Mouse (Mus musculus): ENCODE data around the gene Oaz1. TPM values are rescaled to one million over a fixed set of nuclear protein-coding genes. Genes with fewer than 3 reads are reported as not detected.
A peak's percentile ranks its signal among the peaks of the same experiment; 100 is the strongest.
"Not testable (repeated sequence)": the region's sequence is repeated elsewhere in the genome, so short reads cannot be mapped to it uniquely, and the experiment has no call there.

Gene Oaz1
- polyA plus RNA-seq, 1 experiment from 2014 or later, result 2,064 TPM

DNA sequence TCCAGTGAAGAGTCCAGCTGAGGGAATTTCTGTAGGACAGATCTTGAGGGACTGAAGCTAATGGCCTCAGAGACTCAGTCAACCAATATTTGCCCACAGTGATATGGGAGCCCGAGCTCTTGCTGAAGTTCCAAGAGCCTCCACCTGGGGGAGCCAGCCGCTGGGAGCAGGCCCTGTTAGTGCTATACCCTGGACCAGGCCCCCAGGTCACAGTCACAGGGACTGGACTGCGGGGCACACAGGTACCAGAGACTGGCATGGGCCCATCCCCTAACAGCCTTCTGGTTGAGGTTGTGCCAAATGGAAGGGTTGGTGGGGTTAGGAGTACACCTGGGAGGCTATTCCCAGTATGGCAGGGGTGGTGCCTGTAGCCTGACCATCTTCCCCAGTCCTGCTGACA lies 20.5 kb upstream of the Oaz1 start:
- peak; percentile 89 for DNase-seq (ENCODE audit: low spot score)
- H3K4me3 ChIP-seq, result 0 out of 2 replicates have a peak overlapping the region, but pooled peaks have one; percentile 69
- H3K36me3 ChIP-seq, result peaks cover 50% of the 10 kb centered on the region
- WGBS, result 18% methylated on average over 3 of the region's 3 CpGs
- peaks cover 26% of the 10 kb centered on the region for H3K27me3 ChIP-seq (ENCODE audit: insufficient read depth, poor library complexity, severe bottlenecking)
- H3K4me1 ChIP-seq, result peaks cover 66% of the 10 kb centered on the region
- no peaks in the 10 kb centered on the region for H3K9me3 ChIP-seq
- peak overlapping the region; percentile 89; the same call in 1 of the 2 replicates for H3K27ac ChIP-seq

DNA sequence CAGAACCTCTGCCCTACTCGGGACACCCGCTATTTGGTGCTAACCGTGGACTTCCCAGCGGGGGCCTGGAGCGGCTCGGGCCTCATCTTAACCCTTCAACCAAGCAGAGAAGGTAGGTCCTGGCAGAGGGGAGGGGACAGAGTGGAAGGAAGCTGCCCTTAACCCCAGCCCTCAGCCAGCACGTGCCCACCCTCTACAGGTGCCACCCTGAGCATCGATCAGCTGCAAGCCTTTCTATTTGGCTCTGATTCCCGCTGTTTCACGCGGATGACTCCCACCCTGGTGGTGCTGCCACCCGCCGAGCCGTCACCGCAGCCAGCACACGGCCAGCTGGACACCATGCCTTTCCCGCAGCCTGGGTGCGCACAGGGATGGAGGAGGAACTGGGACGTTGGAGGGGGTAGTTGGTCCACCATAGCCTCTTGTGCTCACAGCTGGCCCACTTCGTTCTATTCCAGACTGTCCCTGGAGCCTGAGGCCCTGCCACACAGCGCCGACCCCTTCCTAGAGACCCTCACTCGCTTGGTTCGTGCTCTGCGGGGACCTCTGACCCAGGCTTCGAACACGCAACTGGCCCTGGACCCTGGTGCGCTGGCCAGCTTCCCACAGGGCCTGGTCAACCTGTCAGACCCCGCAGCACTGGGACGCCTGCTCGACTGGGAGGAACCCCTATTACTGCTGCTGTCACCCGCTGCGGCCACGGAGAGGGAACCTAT lies 20.0 kb upstream of the Oaz1 start:
- H3K27me3 ChIP-seq (ENCODE audit: insufficient read depth, poor library complexity, severe bottlenecking), result peaks cover 26% of the 10 kb centered on the region
- no peaks in the 10 kb centered on the region for H3K9me3 ChIP-seq
- peaks cover 44% of the 10 kb centered on the region for H3K36me3 ChIP-seq
- no peak for DNase-seq (ENCODE audit: low spot score)
- H3K4me3 ChIP-seq, result peak overlapping the region; percentile 69
- peak overlapping the region; percentile 89 for H3K27ac ChIP-seq
- H3K4me1 ChIP-seq, result peaks cover 66% of the 10 kb centered on the region
- 37% methylated on average over 34 of the region's 34 CpGs for whole genome bisulfite sequencing

DNA sequence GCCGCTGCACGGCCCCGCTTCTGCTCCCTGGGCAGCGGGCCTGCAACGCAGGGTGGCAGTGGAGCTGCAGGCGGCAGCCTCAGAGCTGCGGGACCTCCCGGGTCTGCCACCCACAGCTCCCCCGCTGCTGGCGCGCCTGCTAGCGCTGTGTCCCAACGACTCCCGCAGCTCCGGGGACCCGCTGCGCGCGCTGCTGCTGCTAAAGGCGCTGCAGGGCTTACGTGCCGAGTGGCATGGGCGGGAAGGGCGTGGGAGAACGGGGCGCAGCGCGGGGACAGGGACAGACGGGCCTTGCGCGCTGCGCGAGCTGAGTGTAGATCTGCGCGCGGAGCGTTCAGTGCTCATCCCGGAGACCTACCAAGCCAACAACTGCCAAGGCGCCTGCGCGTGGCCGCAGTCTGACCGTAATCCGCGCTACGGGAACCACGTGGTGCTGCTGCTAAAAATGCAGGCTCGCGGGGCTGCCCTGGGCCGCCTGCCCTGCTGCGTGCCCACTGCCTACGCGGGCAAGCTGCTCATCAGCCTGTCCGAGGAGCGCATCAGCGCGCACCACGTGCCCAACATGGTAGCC lies 19.3 kb upstream of the Oaz1 start:
- H3K4me3 ChIP-seq, result peak overlapping the region; percentile 69
- WGBS, result 1% methylated on average over 58 of the region's 58 CpGs
- no peaks in the 10 kb centered on the region for H3K9me3 ChIP-seq
- H3K27me3 ChIP-seq (ENCODE audit: insufficient read depth, poor library complexity, severe bottlenecking), result peaks cover 26% of the 10 kb centered on the region
- peak; percentile 90 for DNase-seq (ENCODE audit: low spot score)
- peaks cover 38% of the 10 kb centered on the region for H3K36me3 ChIP-seq
- peak overlapping the region; percentile 89 for H3K27ac ChIP-seq
- H3K4me1 ChIP-seq, result peaks cover 68% of the 10 kb centered on the region

DNA sequence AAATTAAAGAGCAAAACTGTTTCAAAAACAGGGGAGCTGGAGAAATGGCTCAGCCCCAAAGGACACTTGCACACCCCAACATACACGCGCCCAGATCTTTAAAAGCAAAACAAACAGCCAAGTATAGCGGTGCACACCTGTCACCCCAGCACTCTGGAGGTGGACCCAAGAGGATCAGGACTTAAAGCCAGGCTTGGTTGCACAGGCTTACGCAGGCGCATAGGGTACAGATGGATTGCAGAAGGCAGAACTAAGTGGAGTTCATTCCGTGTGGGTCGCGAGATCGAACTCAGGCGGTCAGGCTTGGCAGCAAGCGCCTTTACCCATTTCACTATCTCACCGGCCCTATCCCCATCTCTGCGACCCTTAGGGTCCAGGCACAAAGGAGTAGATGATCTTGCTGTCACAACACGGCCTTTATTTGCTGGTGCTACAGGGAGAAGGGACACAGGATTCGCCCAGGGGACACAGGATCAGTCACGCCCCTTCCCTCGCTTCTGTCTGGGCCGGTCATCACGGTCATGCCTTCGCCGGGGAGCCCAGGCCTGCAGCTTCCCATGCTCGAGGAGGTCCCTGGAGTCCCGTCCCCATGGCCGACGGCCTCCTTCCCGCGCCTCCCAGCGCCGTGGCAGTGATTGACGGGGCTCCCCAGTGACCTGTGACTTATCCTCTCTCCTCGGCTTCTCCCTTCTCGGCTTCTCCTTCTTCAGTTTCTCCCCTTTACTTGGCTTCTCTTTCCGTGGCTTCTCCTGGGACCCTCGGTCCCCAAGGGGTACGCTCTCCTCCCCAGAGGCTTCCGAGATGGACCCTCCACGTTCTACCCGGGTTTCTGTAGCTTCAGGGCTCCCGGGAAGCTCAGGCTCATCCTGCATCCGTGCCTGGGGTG lies 18.1 kb upstream of the Oaz1 start:
- Histone ChIP-seq H3K27me3 (ENCODE audit: insufficient read depth, poor library complexity, severe bottlenecking) (peaks cover 26% of the 10 kb centered on the region), H3K4me3 (peak overlapping the region; percentile 69), H3K27ac (peak overlapping the region; percentile 89), H3K9me3 (no peaks in the 10 kb centered on the region), H3K4me1 (peaks cover 73% of the 10 kb centered on the region), H3K36me3 (peaks cover 26% of the 10 kb centered on the region)
- WGBS, result 13% methylated on average over 40 of the region's 40 CpGs
- DNase-seq (ENCODE audit: low spot score), result no peak

DNA sequence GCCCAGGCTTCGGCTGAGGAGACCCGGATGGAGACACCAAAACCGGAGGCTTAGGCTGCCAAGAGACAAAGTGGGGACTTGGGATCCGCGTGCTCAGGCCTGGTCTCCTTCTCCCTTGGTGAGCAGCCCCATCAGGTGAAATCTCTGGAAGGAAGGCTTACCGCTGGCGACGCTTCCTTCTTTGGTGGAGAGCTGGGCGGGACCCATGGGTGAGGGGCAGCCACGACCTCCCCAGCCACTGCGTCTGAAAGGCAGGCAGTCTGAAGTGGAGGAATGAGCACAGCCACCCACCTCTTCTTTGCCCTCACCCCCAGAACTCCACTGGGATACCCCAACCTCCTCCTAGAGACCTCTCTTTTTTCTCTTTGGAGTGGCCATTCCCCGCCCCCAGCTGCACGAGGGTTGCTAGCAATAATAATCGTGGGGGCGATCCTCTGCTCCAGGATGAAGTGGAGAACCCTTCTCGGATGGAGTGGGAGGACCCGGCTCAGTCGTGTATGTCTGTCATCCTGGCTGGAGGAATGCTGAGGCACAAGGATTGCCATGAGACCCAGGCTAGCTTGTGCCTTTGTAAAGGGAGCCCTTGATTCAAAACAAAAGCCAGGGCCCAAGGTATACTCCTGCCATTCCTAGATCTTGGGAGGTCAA lies 17.3 kb upstream of the Oaz1 start:
- Histone ChIP-seq H3K4me1 (peaks cover 73% of the 10 kb centered on the region), H3K27ac (peak overlapping the region; percentile 89), H3K4me3 (peak overlapping the region; percentile 69), H3K36me3 (peaks cover 18% of the 10 kb centered on the region), H3K9me3 (no peaks in the 10 kb centered on the region), H3K27me3 (ENCODE audit: insufficient read depth, poor library complexity, severe bottlenecking) (peaks cover 26% of the 10 kb centered on the region)
- DNase-seq (ENCODE audit: low spot score), result peak; percentile 77
- WGBS, result 5% methylated on average over 18 of the region's 18 CpGs

DNA sequence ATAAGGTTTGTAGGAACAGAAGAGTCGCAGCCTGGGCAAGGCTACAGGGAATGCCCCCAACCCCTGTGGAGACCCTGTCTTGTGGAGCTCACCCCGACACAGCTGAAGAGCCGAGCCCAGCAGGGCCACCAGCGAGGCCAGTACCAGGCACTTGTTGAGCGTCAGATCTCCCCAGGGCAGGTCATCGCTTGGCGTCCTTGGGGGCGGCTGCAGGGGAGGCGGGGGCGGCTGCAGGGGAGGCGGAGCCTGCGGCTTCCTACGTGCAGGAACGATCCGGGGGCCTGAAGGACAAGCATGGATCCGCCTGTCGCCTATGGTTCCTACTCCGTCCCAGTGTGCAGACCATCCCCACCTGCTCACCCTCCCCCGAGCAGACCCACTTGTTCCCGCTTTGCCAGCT lies 16.4 kb upstream of the Oaz1 start:
- peak overlapping the region; percentile 54 for H3K4me3 ChIP-seq
- H3K27ac ChIP-seq, result peak overlapping the region; percentile 86
- no peaks in the 10 kb centered on the region for H3K9me3 ChIP-seq
- DNase-seq (ENCODE audit: low spot score), result peak; percentile 80
- H3K27me3 ChIP-seq (ENCODE audit: insufficient read depth, poor library complexity, severe bottlenecking), result peaks cover 26% of the 10 kb centered on the region
- peaks cover 8% of the 10 kb centered on the region for H3K36me3 ChIP-seq
- 2% methylated on average over 20 of the region's 20 CpGs for WGBS
- peaks cover 63% of the 10 kb centered on the region for H3K4me1 ChIP-seq

DNA sequence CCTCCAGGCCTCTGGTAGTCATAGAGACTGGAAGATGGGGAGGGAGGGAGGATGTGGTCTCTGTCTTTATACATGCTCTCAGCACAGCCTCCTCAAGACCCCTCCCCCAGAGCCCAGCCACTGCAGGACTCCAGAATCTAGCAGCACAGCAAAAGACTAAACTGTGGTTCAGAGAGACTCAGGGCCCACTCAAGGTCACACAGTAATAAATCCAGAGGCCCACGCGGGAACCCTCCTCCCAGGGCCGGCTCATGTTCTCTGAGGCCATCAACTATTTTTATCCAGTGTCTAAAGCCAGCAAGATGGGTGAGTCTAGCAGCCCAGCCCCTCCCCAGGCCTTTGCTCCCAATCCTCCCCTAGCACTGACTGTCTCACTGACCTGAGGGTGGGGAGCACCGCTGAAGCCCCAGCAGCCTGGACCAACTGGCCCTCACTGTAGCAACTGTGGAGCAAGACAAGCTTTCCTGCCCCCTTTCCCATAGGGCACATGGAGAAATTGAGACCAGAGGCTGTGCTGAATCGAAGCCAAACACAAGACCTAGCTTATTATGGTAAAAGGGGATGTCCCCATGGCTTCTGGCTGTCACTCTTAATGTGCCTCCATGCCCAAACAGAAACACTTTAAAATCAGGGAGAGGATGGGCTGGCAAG lies 13.9 kb upstream of the Oaz1 start:
- Histone ChIP-seq H3K9me3 (no peaks in the 10 kb centered on the region), H3K27me3 (ENCODE audit: insufficient read depth, poor library complexity, severe bottlenecking) (peaks cover 14% of the 10 kb centered on the region), H3K4me1 (peaks cover 39% of the 10 kb centered on the region), H3K27ac (peak overlapping the region; percentile 38), H3K4me3 (no peak overlapping the region), H3K36me3 (no peaks in the 10 kb centered on the region)
- WGBS, result 46% methylated on average over 5 of the region's 5 CpGs
- no peak for DNase-seq (ENCODE audit: low spot score)

DNA sequence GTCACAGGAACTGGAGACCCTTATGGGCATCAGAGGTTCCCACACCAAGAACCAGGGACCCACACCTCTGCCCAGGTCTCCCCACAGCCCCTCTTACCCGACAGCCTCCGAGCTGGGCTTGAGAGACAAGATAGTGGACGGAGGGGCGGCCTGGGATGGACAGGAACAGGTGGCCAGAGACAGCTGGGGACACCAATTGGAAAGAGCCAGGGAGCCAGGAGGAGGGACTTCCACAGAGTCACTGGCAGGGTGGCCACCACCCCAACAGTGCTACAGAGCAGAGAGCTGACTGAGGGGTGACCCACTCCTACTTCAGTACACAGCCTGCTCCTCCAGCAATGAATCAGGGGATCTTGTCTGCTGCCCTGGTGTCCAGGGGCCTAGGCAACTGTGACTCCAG lies 13.1 kb upstream of the Oaz1 start, which contains the start of gene Jsrp1:
Gene Jsrp1 (minus strand): TSS at position 133 of the 400 bp plus-strand sequence.
- no peak for DNase-seq (ENCODE audit: low spot score)
- peaks cover 30% of the 10 kb centered on the region for H3K4me1 ChIP-seq

DNA sequence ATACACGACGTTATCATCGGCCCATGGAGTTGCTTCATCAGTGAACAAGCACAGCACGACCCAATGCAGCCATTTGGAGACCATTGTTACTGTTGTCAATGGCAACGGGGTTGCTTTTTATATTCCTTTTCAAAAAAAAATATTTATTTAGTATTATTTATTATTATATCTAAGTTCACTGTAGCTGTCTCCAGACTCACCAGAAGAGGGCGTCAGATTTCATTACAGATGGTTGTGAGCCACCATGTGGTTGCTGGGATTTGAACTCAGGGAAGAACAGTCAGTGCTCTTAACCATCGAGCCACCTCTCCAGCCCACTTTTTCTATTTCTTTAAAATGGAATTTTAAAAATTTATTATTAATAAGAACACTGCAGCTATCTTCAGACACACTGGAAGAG lies 11.7 kb upstream of the Oaz1 start:
- H3K9me3 ChIP-seq, result no peaks in the 10 kb centered on the region
- H3K36me3 ChIP-seq, result no peaks in the 10 kb centered on the region
- DNase-seq (ENCODE audit: low spot score), result no peak
- peaks cover 25% of the 10 kb centered on the region for H3K4me1 ChIP-seq
- WGBS, result 67% methylated on average over 7 of the region's 7 CpGs
- no peak overlapping the region for H3K4me3 ChIP-seq
- no peak overlapping the region for H3K27ac ChIP-seq
- peaks cover 7% of the 10 kb centered on the region for H3K27me3 ChIP-seq (ENCODE audit: insufficient read depth, poor library complexity, severe bottlenecking)

More for the DNA sequence above, 13.1 kb upstream of the Oaz1 start, which contains the start of gene Jsrp1:
- H3K36me3 ChIP-seq, result no peaks in the 10 kb centered on the region
- peak within 1 kb of the TSS; percentile 38 for H3K27ac ChIP-seq
- H3K4me3 ChIP-seq, result no peak within 1 kb of the TSS
- H3K27me3 ChIP-seq (ENCODE audit: insufficient read depth, poor library complexity, severe bottlenecking), result peaks cover 7% of the 10 kb centered on the region
- H3K9me3 ChIP-seq, result no peaks in the 10 kb centered on the region
- 40% methylated on average over 4 of the region's 4 CpGs for WGBS

DNA sequence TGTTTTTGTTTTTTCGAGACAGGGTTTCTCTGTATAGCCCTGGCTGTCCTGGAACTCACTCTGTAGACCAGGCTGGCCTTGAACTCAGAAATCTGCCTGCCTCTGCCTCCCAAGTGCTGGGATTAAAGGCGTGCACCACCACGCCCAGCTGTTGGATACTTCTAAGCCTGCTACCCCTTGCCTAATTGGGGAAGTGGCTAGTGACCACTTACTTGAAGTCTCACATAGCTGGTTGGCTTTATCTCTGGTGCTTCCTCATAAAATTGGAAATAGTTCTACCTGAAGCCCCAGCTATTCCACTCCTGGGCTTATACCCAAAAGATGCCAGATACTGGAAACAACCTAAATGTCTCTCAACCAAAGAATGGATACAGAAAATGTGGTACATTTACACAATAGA lies 10.2 kb upstream of the Oaz1 start:
- not testable (repeated sequence) for H3K9me3 ChIP-seq; H3K27me3 ChIP-seq (ENCODE audit: insufficient read depth, poor library complexity, severe bottlenecking); H3K4me3 ChIP-seq; H3K27ac ChIP-seq; H3K36me3 ChIP-seq; DNase-seq (ENCODE audit: low spot score)
- WGBS, result 77% methylated on average over 3 of the region's 3 CpGs
- H3K4me1 ChIP-seq, result peaks cover 17% of the 10 kb centered on the region

DNA sequence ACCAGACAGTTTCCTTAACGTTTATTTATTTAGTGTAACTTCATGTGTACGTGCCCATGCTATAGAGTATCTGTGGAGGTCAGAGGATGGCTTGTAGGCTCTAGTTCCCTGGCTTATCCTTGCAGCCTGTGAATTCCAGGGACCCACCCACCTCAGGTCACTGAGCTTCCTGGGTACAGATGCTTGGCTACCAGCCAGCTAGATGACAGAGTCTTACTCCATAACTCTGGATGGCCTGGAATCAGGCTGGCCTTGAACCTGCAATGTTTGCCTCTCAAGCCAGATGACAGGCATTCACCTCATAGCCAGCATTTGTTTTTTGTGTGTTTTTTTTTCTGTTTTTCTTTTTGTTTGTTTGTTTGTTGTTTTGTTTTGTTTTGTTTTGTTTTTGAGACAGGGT lies 9.3 kb upstream of the Oaz1 start:
- no peaks in the 10 kb centered on the region for H3K36me3 ChIP-seq

DNA sequence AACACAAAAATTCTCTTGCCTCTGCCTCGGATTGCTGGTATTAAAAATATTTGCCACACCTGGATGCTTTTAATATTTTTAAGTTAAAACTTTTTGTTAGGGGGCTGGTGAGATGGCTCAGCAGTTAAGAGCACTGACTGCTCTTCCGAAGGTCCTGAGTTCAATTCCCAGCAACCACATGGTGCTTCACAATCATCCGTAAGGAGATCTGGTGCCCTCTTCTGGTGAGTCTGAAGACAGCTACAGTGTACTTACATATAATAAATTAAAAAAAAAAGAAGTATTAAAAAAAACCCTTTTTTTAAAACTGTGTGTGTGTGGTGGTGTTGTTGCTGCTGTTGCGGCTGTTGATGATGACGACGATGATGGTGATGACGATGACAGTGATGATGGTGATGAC lies 8.5 kb upstream of the Oaz1 start:
- H3K27ac ChIP-seq; H3K4me1 ChIP-seq; H3K27me3 ChIP-seq (ENCODE audit: insufficient read depth, poor library complexity, severe bottlenecking); H3K4me3 ChIP-seq; DNase-seq (ENCODE audit: low spot score); H3K9me3 ChIP-seq; H3K36me3 ChIP-seq: not testable (repeated sequence)
- WGBS, result 79% methylated on average over 7 of the region's 7 CpGs

More for the DNA sequence above, 9.3 kb upstream of the Oaz1 start:
- no peak overlapping the region for H3K4me3 ChIP-seq
- no peaks in the 10 kb centered on the region for H3K9me3 ChIP-seq
- no peak overlapping the region for H3K27ac ChIP-seq
- DNase-seq (ENCODE audit: low spot score), result no peak
- H3K27me3 ChIP-seq (ENCODE audit: insufficient read depth, poor library complexity, severe bottlenecking), result no peaks in the 10 kb centered on the region; the same call in 1 of the 2 replicates
- peaks cover 15% of the 10 kb centered on the region for H3K4me1 ChIP-seq
- WGBS, result 65% methylated on average over 2 of the region's 2 CpGs

Data from heart, embryonic 10.5 days (tissue).